ENCODE assay signal across 1 mouse cellular context in the genomic region with DNA sequence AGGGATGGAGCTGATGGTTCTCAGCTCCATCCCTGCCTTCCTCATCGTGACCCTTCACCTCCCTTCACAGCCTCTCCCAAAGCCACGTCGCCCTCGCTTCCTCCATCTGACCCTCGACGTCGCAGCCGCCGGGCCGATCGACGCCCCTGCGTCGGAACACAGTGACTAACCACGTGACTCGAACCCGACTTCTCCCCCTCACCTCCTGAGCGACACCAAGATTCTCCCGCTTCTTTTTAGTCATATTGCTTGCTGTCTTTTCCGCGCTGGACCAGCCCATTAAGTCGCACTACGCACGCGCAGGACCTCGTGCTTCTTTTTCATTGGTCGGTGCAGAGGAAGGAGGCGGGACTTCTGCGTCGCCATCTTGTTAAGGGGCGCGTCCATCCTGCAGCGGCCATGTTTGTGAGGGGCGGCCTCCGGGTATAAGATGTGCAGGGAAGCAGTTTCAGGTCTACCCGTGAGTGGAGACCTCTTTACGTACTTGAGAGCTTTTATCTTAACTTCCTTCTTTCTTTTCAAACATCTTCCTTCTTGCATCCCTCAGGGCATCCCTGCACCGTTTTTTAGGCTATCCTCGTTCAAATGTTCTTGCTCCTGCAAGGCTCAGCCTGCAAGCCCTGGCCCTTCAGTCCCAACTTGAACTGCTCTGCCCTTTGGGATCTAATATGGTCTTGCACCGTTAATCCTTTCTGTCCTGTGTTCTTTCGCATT.
TF ChIP-seq lines count a peak whose summit lies in the region.

A gene (minus strand): TSS at position 313 of the 714 bp plus-strand sequence.

TF ChIP-seq in MEL, 35 proteins besides CTCF, POLR2A, EP300 and RAD21 (continued from another document):
- TF ChIP-seq GABPA (IDR thresholded peaks at IDR 0.05; ENCODE audit: low read depth, low read length) (no peak), CHD1 (IDR thresholded peaks at IDR 0.05; ENCODE audit: low read depth, low read length) (peak; percentile 91; the same call in 1 of the 2 replicates), MYC (IDR thresholded peaks at IDR 0.05; ENCODE audit: low read depth, low read length) (peak; percentile 60; the same call in 1 of the 2 replicates), TCF12 (IDR thresholded peaks at IDR 0.05; ENCODE audit: low read depth, low read length) (no peak), CHD2 (IDR thresholded peaks at IDR 0.05; ENCODE audit: low read length) (no peak), MYB (IDR thresholded peaks at IDR 0.05; ENCODE audit: low read depth, low read length) (no peak), UBTF (IDR thresholded peaks at IDR 0.05; ENCODE audit: borderline replicate concordance, insufficient read depth, low read depth, low read length) (no peak), ZKSCAN1 (IDR thresholded peaks at IDR 0.05; ENCODE audit: low read depth, low read length) (no peak), NRF1 (IDR thresholded peaks at IDR 0.05; ENCODE audit: insufficient read depth, low read depth, low read length, poor library complexity, severe bottlenecking) (peak; percentile 99), KAT2A (conservative IDR thresholded peaks at IDR 0.05; ENCODE audit: low read depth, low read length) (no peak; the same call in 1 of the 2 replicates), SMC3 (IDR thresholded peaks at IDR 0.05; ENCODE audit: low read depth, low read length) (no peak), USF2 (IDR thresholded peaks at IDR 0.05; ENCODE audit: borderline replicate concordance in 1 of 2, insufficient read depth in 1 of 2, low read depth in 1 of 2, low read length in 2 of 2) (peak; percentile 15 to 29; a peak in 2 of 4 replicates), USF1 (IDR thresholded peaks at IDR 0.05; ENCODE audit: low read depth, low read length) (peak; percentile 90), HCFC1 (IDR thresholded peaks at IDR 0.05; ENCODE audit: low read depth, low read length) (peak; percentile 90)
TF ChIP-seq in MEL: peak in this region for 17.
